Mouse (Mus musculus): Measurements from ENCODE around the gene Armc8.

DNA sequence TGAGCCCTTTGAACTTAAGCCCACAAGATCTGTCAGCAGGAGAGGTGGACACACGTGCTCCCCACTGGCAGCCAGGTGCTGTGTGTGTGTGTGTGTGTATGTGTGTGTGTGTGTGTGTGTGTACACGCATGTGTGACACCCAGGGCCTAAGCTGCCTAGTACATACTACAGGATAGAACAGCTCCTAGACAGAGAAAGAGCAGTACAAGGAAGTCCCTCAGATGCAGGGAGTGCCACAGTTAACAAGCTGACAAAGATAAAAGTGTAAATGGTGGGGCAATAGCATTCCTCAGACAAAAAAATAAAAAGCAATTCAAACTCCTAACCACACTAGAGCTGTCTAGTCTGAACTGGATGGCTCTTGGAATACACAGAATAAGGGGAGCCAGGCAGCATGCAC lies 16.6 kb downstream of the Armc8 start:
- TF ChIP-seq CTCF (IDR thresholded peaks at IDR 0.05; ENCODE audit: low read depth) = no peak
- TF ChIP-seq EP300 (IDR thresholded peaks at IDR 0.05; ENCODE audit: low read depth) = no peak

All from heart, postnatal 0 days (tissue).